Mouse (Mus musculus): ENCODE measurements around the gene Gm20521.
"Not testable (repeated sequence)": the region's sequence is repeated elsewhere in the genome, so short reads cannot be mapped to it uniquely, and the experiment has no call there.

Gm20521 gene

DNA sequence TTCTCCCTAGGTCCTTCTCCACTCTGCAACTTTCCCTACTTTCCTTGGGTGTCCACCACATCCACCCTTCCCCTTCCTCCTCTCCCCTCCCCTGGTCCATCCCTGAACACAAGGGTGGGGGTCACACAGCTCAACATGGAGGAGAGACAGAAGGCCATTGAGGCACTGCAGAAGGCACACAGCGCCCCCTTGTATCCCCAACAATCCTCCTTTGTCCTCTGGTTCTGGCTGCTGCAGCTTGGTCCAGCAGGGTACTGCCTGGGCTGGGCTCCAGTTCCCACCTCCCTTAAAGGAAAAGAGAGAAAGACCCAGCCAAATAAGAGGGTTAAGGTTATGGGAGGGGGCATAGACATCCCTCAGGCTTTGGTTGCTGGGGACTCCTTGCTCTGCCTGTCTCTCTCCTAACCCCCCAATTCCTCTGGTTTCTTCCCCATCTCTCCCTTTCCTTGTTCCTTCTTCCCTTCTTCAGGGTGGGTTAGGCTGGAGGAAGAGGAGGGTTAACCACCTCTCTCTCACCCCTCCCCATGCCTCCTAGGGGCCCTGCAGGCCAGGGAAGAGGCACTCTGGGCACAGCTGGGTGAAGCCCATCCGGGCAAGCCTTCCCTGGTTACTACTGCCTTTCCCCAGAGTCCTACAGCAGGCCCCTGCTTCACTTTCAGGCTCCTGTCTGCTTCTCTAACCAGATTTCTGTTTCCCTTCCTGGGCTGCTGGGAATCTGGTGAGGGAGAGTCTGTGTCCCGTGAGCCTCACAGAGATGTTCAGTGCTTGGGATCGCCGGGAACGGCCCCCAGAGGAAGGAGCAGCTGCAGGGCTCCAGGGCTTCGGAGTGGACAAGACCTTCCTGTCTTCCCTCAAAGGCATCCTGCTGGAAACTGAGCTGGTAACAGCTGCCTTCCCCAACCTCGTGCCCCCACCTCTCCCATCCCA is 52.9 kb downstream of the Gm20521 start, which contains the start of gene Cmtm5:
Gene Cmtm5, plus strand, starts transcription at position 358 of the 927 bp plus-strand sequence.
- peak; percentile 23 for DNase-seq (ENCODE audit: extremely low spot score, low spot score)

DNA sequence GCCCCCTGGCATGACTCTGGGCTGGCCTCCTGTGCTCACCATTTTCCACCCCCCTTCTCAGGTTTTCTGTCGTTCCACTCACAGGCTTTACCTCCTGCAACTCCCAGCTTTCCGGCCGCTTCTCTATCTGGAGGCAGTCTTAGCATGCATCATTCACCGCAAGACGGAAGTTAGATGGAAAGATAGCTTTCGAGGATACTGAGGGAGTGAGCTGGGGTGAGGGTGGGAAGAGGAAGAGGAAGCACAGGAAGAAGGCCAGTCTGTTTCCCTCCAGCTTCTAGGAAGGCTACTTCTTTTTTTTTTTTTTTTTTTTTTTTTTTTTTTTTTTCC is 53.6 kb downstream of the Gm20521 start:
- peak; percentile 21 for DNase-seq (ENCODE audit: extremely low spot score, low spot score)

DNA sequence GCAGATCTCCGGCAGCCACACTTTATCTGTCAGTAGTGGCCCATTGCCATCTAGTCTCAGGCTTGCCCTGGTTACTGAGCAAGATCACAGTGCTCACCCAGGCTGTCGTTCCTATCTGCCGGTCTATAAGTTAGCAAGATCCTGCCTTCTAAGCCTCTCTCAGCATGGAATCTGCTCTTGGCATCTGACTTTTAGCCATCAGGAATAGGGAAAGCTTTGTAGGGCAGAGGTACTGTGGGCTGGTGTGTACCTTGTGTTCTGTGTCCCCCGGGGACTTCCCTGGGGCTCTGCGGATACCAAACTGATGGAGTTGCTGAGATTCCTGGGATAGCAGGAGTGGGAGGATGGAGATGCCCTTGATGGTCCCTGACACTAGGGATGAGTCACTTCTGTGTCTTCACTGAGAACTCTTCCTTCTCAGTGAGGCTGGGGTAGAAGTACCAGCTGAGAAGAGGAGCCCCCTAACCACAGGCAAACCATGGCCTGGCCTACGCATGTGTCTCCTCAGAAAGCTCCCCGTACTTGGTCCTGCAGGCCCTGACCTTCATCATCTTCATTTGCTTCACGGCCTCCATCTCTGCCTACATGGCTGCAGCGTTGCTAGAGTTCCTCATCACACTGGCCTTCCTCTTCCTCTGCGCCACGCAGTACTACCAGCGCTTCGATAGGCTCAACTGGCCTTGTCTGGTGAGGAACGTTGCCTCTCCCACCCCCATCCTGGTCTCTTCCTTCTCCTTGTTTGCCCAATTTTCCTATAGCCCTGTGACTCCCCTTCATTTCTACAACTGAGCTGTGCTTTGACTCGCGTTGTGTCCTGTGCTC is 54.3 kb downstream of the Gm20521 start:
- DNase-seq (ENCODE audit: extremely low spot score, low spot score), result no peak

GRCm38 (mm10) chr14:54938431-54939219 is 55.4 kb downstream of the Gm20521 start:
- no peak for DNase-seq (ENCODE audit: extremely low spot score, low spot score)

DNA sequence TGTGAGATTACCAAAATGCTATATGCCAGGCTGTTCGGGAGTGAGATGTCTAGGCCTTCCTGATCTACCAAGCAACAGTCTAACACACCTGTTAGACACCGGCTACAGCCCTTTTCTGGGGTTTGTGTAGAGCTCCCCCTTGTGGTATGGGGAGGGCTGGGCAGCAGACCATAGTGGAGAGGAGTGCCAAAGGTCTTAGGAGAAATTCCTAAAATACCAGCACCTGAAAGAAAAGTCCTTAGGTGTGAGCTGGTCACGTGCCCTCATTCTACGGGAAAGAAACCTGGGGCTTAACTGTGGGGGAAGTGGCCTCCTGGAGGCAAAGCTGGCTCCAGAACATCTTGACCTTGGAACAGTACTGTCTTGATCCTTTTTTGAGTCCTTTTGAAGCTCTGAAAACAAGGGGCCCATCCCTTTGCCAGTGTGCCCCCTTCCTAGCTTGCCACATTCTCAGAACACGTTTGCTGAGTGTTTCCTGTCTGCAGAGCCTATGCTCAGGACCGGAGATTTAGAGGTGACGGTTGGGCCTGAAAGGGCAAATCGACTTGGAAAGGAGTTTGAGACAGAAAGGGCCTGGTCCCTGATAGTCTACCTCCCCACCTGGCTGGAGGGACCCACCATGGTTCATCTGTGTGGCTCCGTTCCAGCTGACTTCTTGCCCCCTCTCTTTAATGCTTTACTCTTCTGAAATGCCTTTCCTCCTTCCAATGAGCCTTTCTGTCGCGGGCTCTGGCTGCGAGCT is 56.4 kb downstream of the Gm20521 start:
- peak; percentile 60 for DNase-seq (ENCODE audit: extremely low spot score, low spot score)

DNA sequence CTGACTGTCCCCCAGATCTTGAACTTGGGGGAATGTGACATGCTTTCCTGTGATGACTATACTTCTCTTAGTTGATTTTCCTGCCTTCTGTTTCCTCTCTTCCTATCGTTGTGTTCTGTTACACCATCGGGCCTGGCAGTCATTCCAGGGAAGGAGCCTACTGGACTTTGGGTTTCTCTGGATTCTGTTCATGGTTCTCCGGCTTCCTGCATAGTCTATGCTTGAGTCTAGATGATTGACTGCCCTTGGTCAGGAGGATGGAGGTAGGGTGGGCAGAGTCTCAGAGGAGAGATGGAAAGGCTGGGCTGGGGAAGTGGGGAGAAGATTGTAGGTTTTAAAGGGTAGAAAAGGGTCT is 56.9 kb downstream of the Gm20521 start:
- DNase-seq (ENCODE audit: extremely low spot score, low spot score), result no peak

- no peak for DNase-seq (ENCODE audit: extremely low spot score, low spot score)
Observed at GRCm38 (mm10) chr14:54941024-54941978, 58.1 kb downstream of the Gm20521 start.

DNA sequence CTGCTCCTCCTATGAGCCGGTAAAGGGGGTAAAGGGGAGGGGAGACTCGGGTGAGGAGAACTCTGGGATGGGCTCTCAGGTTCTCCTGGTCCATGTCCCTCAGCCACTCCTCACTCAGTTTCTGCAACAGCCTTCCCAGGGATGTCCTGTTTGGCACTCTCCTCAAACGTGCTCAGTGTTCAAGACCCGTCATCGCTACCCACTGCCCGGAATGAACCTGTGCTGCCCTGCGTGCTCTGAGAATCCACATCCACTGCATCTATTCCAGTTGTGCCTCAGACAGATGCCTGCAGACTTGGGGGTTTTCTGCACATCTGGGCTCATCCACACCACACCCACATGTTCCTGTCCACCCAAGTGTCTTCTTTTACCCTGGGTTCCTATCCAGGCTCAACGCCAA is 59.2 kb downstream of the Gm20521 start:
- DNase-seq (ENCODE audit: extremely low spot score, low spot score), result no peak

DNA sequence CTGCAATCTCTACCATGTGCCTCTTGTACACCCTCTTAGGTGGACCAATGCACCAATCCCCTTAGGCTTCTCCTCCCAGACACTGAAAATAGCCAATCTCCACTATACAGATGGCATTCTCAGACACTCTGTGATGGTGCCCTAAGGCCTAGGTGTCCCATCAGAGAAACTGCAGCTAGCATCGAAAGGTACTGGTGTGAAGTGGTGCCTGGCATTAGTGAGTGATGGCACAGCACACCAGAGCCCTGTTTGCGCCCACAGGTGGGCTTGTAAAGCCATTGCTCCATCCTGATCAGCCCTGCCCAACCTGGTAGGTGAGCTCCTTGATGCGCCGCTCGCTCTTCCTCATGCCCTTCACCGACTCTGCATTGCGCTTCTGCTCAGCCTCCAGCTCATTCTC is 60.7 kb downstream of the Gm20521 start:
- DNase-seq (ENCODE audit: extremely low spot score, low spot score), result no peak

DNA sequence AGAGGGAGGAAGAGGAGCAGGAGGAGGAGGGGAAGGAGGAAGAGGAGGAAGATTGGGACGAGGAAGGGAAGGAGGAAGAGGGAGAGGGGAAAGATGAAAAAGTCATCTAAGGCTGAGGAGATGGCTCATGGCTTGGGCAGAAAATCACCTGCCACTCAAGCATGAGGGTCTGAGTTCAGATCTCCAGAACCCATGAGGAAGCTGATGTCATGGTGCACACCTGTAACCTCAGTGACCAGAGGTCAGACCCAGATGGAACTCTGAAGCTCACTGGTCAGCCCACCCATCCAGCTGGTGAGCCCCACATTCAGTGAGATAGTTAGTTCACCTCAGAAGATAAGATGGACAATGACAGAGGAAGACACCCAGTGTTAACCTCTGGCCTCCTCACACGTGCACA is 61.7 kb downstream of the Gm20521 start:
- no peak for DNase-seq (ENCODE audit: extremely low spot score, low spot score)

- DNase-seq (ENCODE audit: extremely low spot score, low spot score), result no peak
Observed at GRCm38 (mm10) chr14:54945975-54946704, 62.9 kb downstream of the Gm20521 start.

GRCm38 (mm10) chr14:54947008-54947407 is 63.8 kb downstream of the Gm20521 start:
- DNase-seq (ENCODE audit: extremely low spot score, low spot score), result not testable (repeated sequence)

Measured in neural tube, embryonic 10.5 days (tissue).